Mouse (Mus musculus) stomach, embryonic 15.5 days (tissue): ENCODE results near the gene Klhl29. TPM values are rescaled to one million over a fixed set of nuclear protein-coding genes. Genes with fewer than 3 reads are reported as not detected.

ENCODE experiments used
- ATAC-seq: fragments of 200-750 bp; cut with Nextera tagmentation; 2 replicates; pipeline ENCODE4 v1.8.0; 2017; ENCODE audit warnings: low read depth, moderate number of reproducible peaks, moderate TSS enrichment; ENCODE audit not compliant: insufficient read depth, low FRiP score
- H3K27ac ChIP-seq: fragments of 300-500 bp; sonication (generic); 2 replicates; pipeline ENCODE4 v1.5.1; 2015; ENCODE audit warnings: mild to moderate bottlenecking, inconsistent platforms
- H3K27me3 ChIP-seq: fragments of 300-500 bp; sonication (generic); replicated peaks from 2 replicates; pipeline ENCODE4 v1.6.1; 2015; ENCODE audit warnings: inconsistent platforms
- H3K36me3 ChIP-seq: fragments of 300-500 bp; sonication (generic); 2 replicates; pipeline ENCODE4 v1.6.1; 2015; ENCODE audit warnings: inconsistent platforms
- H3K4me1 ChIP-seq: fragments of 300-500 bp; sonication (generic); 2 replicates; pipeline ENCODE4 v1.6.1; 2015; ENCODE audit warnings: inconsistent platforms
- H3K4me2 ChIP-seq: fragments of 300-500 bp; sonication (generic); 2 replicates; pipeline ENCODE4 v1.6.1; 2015; ENCODE audit warnings: mild to moderate bottlenecking, inconsistent platforms
- H3K4me3 ChIP-seq: fragments of 300-500 bp; sonication (generic); replicated peaks from 2 replicates; pipeline ENCODE4 v1.5.1; 2015; ENCODE audit warnings: inconsistent platforms
- H3K9ac ChIP-seq: fragments of 300-500 bp; sonication (generic); 2 replicates; pipeline ENCODE4 v1.6.1; 2015; ENCODE audit warnings: inconsistent platforms
- H3K9me3 ChIP-seq: fragments of 300-500 bp; sonication (generic); 2 replicates; pipeline ENCODE4 v1.6.1; 2016; ENCODE audit warnings: inconsistent platforms
- WGBS: fragments of 180-500 bp; shearing (Covaris S2); methylation state at CpG from one replicate; pipeline ENCODE4 v1.1.7; 2015; 5-methylcytosine and 5-hydroxymethylcytosine counted together
- polyA plus RNA-seq: library from polyadenylated mRNA; unstranded; fragments of >200 nt; fragmentation: Nextera tagmentation; extraction: Ambion mirVana; gene quantifications from 2 replicates; pipeline ENCODE4 v1.2.1, GENCODE M21; 2015

Klhl29 gene
- polyA plus RNA-seq, 1 experiment from 2014 or later = 1.6 TPM

DNA sequence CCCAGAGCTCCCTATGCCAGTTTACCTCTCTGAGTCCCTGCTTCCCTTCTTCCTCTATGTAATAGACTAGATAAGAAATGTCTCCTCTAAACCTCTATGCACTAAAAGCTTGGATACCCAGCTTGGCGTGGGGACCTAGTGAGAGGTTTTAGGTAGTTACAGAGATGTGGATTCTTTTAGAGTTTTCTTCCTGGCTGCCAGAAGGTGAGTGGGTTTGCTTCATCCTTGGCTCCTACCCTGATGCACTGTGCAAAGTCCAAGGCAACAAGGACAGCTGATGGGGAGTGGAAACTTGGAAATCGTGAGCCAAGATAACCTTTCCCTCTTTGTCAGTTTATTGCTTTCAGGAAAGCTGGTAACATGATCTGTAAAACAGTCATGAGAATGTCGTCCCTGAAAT, 220.3 kb downstream of the Klhl29 start:
- 65% methylated on average over 3 of the region's 3 CpGs for WGBS
- no peak for ATAC-seq
- H3K9me3 ChIP-seq = no peaks in the 10 kb centered on the region

DNA sequence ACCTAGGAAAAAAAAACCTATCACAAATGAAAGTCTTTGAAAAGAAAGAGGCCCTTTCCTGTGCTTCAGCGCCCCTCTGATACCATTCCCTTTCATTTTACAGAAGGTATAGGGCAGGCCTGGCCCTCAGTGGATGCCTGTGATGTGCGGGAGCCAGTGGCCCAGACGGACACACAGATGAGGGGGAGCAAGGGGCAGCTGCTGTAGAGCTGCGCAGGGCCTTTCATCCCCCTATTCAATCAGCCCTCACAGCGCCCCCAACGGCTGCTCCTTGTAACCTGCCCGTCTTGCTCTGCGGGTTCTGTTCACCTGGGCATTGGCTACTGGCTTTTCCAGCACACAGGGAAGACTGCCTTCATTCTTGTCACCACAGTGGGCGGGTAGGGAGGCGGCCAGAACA, 223.6 kb downstream of the Klhl29 start:
- Histone ChIP-seq H3K36me3 (no peaks in the 10 kb centered on the region), H3K4me3 (no peak overlapping the region), H3K27me3 (no peaks in the 10 kb centered on the region), H3K4me2 (no peak overlapping the region), H3K9me3 (no peaks in the 10 kb centered on the region), H3K4me1 (no peaks in the 10 kb centered on the region), H3K27ac (no peak overlapping the region), H3K9ac (no peak overlapping the region)
- WGBS = 30% methylated on average over 10 of the region's 10 CpGs
- no peak for ATAC-seq

More for the DNA sequence above, 220.3 kb downstream of the Klhl29 start:
- Histone ChIP-seq H3K27ac (no peak overlapping the region), H3K36me3 (no peaks in the 10 kb centered on the region), H3K4me1 (no peaks in the 10 kb centered on the region), H3K4me3 (no peak overlapping the region), H3K4me2 (no peak overlapping the region), H3K9ac (no peak overlapping the region), H3K27me3 (no peaks in the 10 kb centered on the region)

DNA sequence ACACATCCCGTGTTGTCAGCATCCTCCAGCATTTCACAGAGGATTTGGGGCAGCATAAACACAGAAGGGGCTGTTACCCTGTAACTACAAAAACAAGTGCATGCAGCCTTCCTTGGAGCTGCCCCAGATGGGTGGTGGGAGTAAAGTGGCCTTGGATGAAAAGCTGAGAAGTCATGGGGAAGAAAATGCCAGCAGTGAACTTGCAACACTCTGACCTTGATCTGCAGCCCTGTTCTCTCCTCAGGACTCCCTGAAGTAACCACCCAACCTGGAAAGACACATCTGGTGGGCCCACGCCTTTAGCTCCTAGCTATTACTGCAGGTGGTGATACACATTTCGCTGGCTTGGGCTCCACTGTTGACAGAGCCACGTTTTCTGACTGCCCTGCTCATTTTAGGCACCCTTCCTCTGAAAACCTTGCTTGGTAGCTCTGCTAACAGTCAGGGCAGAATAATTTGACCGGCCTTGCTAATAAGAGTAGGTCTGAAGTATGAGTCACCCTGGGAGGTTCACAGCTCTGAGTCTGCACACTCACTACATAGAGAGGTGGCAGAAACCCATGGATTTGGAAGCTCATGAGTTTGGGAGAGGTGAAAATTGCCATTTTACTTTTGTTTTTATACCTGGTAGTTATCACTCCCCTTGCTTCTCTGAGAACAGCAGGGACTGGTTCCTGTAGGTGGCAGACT, 228.0 kb downstream of the Klhl29 start:
- H3K27ac ChIP-seq = no peak overlapping the region
- H3K4me1 ChIP-seq = no peaks in the 10 kb centered on the region
- H3K9me3 ChIP-seq = no peaks in the 10 kb centered on the region
- H3K9ac ChIP-seq = no peak overlapping the region
- 68% methylated on average over 5 of the region's 5 CpGs for WGBS
- H3K27me3 ChIP-seq = no peaks in the 10 kb centered on the region
- no peak overlapping the region for H3K4me2 ChIP-seq
- H3K36me3 ChIP-seq = no peaks in the 10 kb centered on the region
- no peak overlapping the region for H3K4me3 ChIP-seq
- no peak for ATAC-seq

- no peaks in the 10 kb centered on the region for H3K4me1 ChIP-seq
- no peaks in the 10 kb centered on the region for H3K9me3 ChIP-seq
- 55% methylated on average over 5 of the region's 5 CpGs for WGBS
These were observed 231.3 kb downstream of the Klhl29 start for GRCm38 (mm10) chr12:5143903-5144781.

DNA sequence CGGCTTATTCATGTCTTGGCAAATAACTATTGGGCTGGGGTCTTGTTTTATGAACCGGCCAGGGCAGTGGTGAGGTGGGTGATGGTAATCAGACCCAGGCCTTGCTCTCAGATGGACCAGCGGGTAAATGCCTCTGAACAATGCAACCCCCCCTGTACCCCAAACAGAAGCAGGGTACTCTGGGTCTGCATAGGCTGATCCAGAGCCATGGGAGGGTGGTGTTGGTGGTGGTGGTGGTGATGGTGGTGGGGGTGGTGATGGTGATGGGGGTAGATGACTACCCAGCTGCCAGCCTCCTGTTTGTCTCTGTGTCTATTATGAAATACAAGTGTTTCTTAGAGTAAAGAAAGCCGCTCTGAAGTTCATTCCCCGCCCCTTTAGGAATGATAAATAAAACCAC, 232.3 kb downstream of the Klhl29 start:
- ATAC-seq = no peak
- no peak overlapping the region for H3K27ac ChIP-seq
- H3K4me2 ChIP-seq = no peak overlapping the region
- no peaks in the 10 kb centered on the region for H3K27me3 ChIP-seq
- 65% methylated on average over 5 of the region's 5 CpGs for WGBS
- H3K9ac ChIP-seq = no peak overlapping the region
- no peaks in the 10 kb centered on the region for H3K4me1 ChIP-seq
- H3K9me3 ChIP-seq = no peaks in the 10 kb centered on the region
- H3K36me3 ChIP-seq = no peaks in the 10 kb centered on the region
- no peak overlapping the region for H3K4me3 ChIP-seq

More at GRCm38 (mm10) chr12:5143903-5144781, 231.3 kb downstream of the Klhl29 start:
- Histone ChIP-seq H3K27ac (no peak overlapping the region), H3K4me2 (no peak overlapping the region), H3K36me3 (no peaks in the 10 kb centered on the region), H3K9ac (no peak overlapping the region), H3K27me3 (no peaks in the 10 kb centered on the region), H3K4me3 (no peak overlapping the region)
- no peak for ATAC-seq

GRCm38 (mm10) chr12:5142776-5143175, 232.7 kb downstream of the Klhl29 start:
- no peak for ATAC-seq
- 29% methylated on average over 3 of the region's 3 CpGs for WGBS

DNA sequence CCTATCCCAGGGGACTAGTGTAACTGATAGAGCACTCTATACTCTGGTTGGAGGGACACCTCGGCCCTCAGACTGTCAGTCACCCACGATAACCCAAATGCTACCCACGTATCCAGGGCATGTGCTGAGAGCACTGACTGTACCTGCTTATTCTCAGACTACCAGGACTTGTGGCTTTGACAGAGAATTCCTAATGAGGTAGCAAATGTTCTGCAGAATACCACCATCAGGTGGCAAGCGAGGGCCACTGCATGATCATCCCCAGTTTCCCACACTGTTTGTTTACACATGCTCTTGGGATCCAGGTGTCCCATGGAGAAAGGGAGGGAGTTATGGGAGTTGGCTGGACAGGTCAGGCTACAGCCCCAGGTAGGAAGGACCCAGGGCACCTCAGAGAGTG, 234.4 kb downstream of the Klhl29 start:
- Histone ChIP-seq H3K9ac (no peak overlapping the region), H3K4me3 (no peak overlapping the region), H3K9me3 (no peaks in the 10 kb centered on the region), H3K4me1 (no peaks in the 10 kb centered on the region), H3K27ac (no peak overlapping the region), H3K27me3 (no peaks in the 10 kb centered on the region), H3K4me2 (no peak overlapping the region), H3K36me3 (no peaks in the 10 kb centered on the region)
- WGBS = 54% methylated on average over 4 of the region's 4 CpGs
- no peak for ATAC-seq

More at GRCm38 (mm10) chr12:5142776-5143175, 232.7 kb downstream of the Klhl29 start:
- no peak overlapping the region for H3K4me2 ChIP-seq
- no peak overlapping the region for H3K9ac ChIP-seq
- no peak overlapping the region for H3K4me3 ChIP-seq
- no peaks in the 10 kb centered on the region for H3K4me1 ChIP-seq
- H3K9me3 ChIP-seq = no peaks in the 10 kb centered on the region
- H3K27ac ChIP-seq = no peak overlapping the region
- no peaks in the 10 kb centered on the region for H3K36me3 ChIP-seq
- H3K27me3 ChIP-seq = no peaks in the 10 kb centered on the region

- ATAC-seq = no peak
- WGBS = 70% methylated on average over 4 of the region's 4 CpGs
- Histone ChIP-seq H3K27me3 (no peaks in the 10 kb centered on the region), H3K9me3 (no peaks in the 10 kb centered on the region), H3K36me3 (no peaks in the 10 kb centered on the region), H3K27ac (no peak overlapping the region), H3K4me3 (no peak overlapping the region), H3K4me2 (no peak overlapping the region), H3K9ac (no peak overlapping the region), H3K4me1 (no peaks in the 10 kb centered on the region)
These were observed 236.2 kb downstream of the Klhl29 start for GRCm38 (mm10) chr12:5139302-5139701.

DNA sequence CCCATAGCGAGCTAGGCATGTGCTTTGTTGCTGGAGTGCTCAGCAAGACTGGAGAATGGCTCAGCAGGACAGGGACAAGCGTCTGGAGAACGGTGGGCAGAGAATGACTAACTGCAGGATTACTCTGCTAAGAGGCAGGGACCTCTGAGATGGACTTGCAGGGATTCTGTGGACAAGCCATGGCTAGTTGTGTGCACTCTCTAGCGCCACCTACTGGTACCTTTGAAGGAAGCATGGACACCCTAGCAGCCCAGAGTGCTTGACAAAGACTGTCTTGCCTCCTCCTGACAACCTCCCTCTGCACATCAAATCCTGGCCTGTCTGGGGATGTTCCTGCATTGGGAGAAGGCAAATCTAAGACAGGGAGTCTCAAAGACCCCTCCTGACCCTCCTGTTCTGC, 239.2 kb downstream of the Klhl29 start:
- no peaks in the 10 kb centered on the region for H3K27me3 ChIP-seq
- no peak overlapping the region for H3K9ac ChIP-seq
- no peaks in the 10 kb centered on the region for H3K4me1 ChIP-seq
- ATAC-seq = no peak
- H3K9me3 ChIP-seq = no peaks in the 10 kb centered on the region
- no peak overlapping the region for H3K4me3 ChIP-seq
- H3K36me3 ChIP-seq = no peaks in the 10 kb centered on the region
- WGBS = 31% methylated on average over 4 of the region's 4 CpGs
- no peak overlapping the region for H3K27ac ChIP-seq
- H3K4me2 ChIP-seq = no peak overlapping the region

DNA sequence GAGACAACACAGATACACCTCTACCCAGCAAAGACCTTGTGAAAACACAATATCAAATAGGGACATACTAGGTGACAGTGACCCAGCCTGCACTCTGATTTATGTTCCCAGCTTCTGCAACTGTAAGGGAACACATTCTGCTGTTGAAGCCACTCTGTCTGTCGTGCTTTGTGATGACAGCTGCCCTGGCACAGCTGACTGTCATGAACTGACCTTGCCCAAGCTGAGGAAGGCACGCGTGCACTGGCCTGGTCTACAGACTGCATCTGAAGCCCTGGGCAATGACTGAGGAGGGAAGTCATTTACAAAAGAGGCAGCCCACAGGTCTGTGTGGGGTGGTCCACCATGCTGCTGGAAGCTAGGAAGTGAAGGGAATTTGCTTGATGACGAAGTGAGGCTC, 246.3 kb downstream of the Klhl29 start:
- ATAC-seq = no peak
- 77% methylated on average over 4 of the region's 4 CpGs for WGBS
- Histone ChIP-seq H3K4me3 (no peak overlapping the region), H3K9me3 (no peaks in the 10 kb centered on the region), H3K4me2 (no peak overlapping the region), H3K36me3 (no peaks in the 10 kb centered on the region), H3K4me1 (no peaks in the 10 kb centered on the region), H3K27ac (no peak overlapping the region), H3K27me3 (no peaks in the 10 kb centered on the region), H3K9ac (no peak overlapping the region)

DNA sequence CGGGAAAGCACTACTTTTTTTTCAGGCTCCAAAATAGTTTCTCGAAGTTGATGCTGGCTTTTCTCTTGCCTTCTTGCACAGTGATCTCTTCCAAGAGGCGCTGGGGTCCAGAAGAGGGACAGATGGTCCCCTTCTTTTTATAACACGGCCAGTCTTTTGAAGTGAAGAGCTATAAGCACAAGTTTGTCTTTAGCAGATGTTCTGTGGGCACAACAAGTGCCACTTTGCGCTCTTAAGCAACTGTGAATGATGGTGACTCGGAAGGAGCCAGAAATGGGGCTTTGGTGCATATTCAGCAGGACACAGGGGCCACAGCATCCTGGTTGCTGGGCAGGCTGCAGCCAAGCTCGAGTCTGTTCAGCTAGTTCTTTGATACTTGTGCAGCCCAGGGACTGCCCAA, 249.6 kb downstream of the Klhl29 start:
- H3K4me2 ChIP-seq = no peak overlapping the region
- peaks cover 8% of the 10 kb centered on the region; the same call in 1 of the 2 replicates for H3K4me1 ChIP-seq
- no peaks in the 10 kb centered on the region for H3K9me3 ChIP-seq
- no peak overlapping the region for H3K27ac ChIP-seq
- no peak for ATAC-seq
- 74% methylated on average over 7 of the region's 7 CpGs for WGBS
- no peaks in the 10 kb centered on the region for H3K36me3 ChIP-seq
- H3K9ac ChIP-seq = no peak overlapping the region
- no peaks in the 10 kb centered on the region for H3K27me3 ChIP-seq
- H3K4me3 ChIP-seq = no peak overlapping the region

DNA sequence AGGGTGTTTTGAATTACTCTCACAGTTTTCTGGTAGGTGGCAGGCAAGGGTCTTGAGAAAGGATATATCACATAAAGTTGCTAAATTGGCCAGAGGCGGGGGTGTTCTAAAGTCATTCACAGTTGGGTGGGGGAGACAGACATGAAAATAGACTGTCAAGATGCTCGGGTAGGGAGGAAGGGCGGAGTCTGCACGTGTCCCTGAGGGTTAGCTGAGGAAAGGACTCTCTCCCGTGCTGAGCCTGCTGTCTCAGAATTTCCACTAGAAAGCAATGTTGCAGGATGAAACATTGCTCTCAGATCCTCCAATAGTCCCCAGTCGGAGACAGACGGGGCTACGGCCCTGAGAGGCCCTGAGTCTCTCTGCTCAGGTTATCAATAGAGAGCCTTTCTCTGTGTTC, 252.5 kb downstream of the Klhl29 start:
- Histone ChIP-seq H3K4me3 (no peak overlapping the region), H3K4me1 (peaks cover 8% of the 10 kb centered on the region; the same call in 1 of the 2 replicates), H3K36me3 (no peaks in the 10 kb centered on the region), H3K9me3 (no peaks in the 10 kb centered on the region), H3K9ac (no peak overlapping the region), H3K4me2 (no peak overlapping the region), H3K27ac (no peak overlapping the region), H3K27me3 (no peaks in the 10 kb centered on the region)
- WGBS = 50% methylated on average over 8 of the region's 8 CpGs
- ATAC-seq = no peak
